ENCODE assay signal across 26 mouse cellular contexts in genomic region chr10:39106935-39107334, GRCm38 (mm10). TPM values are rescaled to one million over a fixed set of nuclear protein-coding genes. Genes with fewer than 3 reads are reported as not detected.
A peak's percentile ranks its signal among the peaks of the same experiment; 100 is the strongest.
DNase-seq lines count a peak whose midpoint lies in the region; ATAC-seq and TF ChIP-seq lines count a peak whose summit lies in the region.
"Had no signal": no experiment of that assay in that cellular context is flagged by ENCODE, and none has a peak within 500 bp of the region (broad histone marks: within the 10 kb centered on the region; RNA-seq: fewer than 3 reads in every experiment).

No protein-coding gene starts in this region.

- H3K9ac ChIP-seq in lung, postnatal 0 days (replicated peaks; ENCODE audit: low read depth) = no peak overlapping the region
- H3K9ac ChIP-seq in stomach, embryonic 14.5 days (replicated peaks; ENCODE audit: low read depth, low read length) = no peak overlapping the region
- no peak overlapping the region for H3K9ac ChIP-seq in stomach, postnatal 0 days (ENCODE audit: low read length)
- H3K9ac ChIP-seq: forebrain, embryonic 13.5 days; hindbrain, embryonic 14.5 days; limb, embryonic 15.5 days; liver, embryonic 14.5 days; lung, embryonic 14.5 days had no signal

- peaks cover 12% of the 10 kb centered on the region; the same call in 1 of the 2 replicates for H3K36me3 ChIP-seq in lung, postnatal 0 days (ENCODE audit: insufficient read depth, low read length)
- no peaks in the 10 kb centered on the region; the same call in 1 of the 2 replicates for H3K36me3 ChIP-seq in stomach, embryonic 14.5 days (ENCODE audit: control insufficient read depth, insufficient read depth, low read length)
- peaks cover 6% of the 10 kb centered on the region; the same call in 1 of the 2 replicates for H3K36me3 ChIP-seq in stomach, postnatal 0 days (ENCODE audit: control insufficient read depth, insufficient read depth, low read length)
- H3K36me3 ChIP-seq: G1E had no signal

- H3K27me3 ChIP-seq in lung, postnatal 0 days (replicated peaks; ENCODE audit: insufficient read depth, low read length) = no peaks in the 10 kb centered on the region
- H3K27me3 ChIP-seq in stomach, embryonic 14.5 days (ENCODE audit: control insufficient read depth, insufficient read depth, low read length) = no peaks in the 10 kb centered on the region
- no peaks in the 10 kb centered on the region for H3K27me3 ChIP-seq in stomach, postnatal 0 days (ENCODE audit: control insufficient read depth, insufficient read depth, low read length)
- H3K27me3 ChIP-seq: forebrain, embryonic 13.5 days; limb, embryonic 15.5 days had no signal

- TF ChIP-seq CTCF in lung, postnatal 0 days (IDR thresholded peaks at IDR 0.05) = no peak
- TF ChIP-seq CTCF in stomach, postnatal 0 days (IDR thresholded peaks at IDR 0.05; ENCODE audit: low read depth) = no peak

- no peak for TF ChIP-seq EP300 in lung, postnatal 0 days (IDR thresholded peaks at IDR 0.05)
- no peak for TF ChIP-seq EP300 in stomach, postnatal 0 days (optimal IDR thresholded peaks at IDR 0.05)

- no peak overlapping the region for H3K4me3 ChIP-seq in lung, postnatal 0 days (ENCODE audit: low read depth, low read length)
- H3K4me3 ChIP-seq in stomach, embryonic 14.5 days (ENCODE audit: low read depth, low read length) = no peak overlapping the region
- H3K4me3 ChIP-seq in stomach, postnatal 0 days (ENCODE audit: low read depth, low read length) = no peak overlapping the region
- H3K4me3 ChIP-seq: forebrain, embryonic 13.5 days; heart, embryonic 10.5 days; limb, embryonic 15.5 days had no signal

- no peaks in the 10 kb centered on the region for H3K4me1 ChIP-seq in lung, postnatal 0 days (ENCODE audit: insufficient read depth, low read depth, low read length)
- H3K4me1 ChIP-seq in stomach, embryonic 14.5 days (ENCODE audit: control insufficient read depth, insufficient read depth, low read length) = no peaks in the 10 kb centered on the region
- no peaks in the 10 kb centered on the region for H3K4me1 ChIP-seq in stomach, postnatal 0 days (replicated peaks; ENCODE audit: control insufficient read depth, insufficient read depth)
- H3K4me1 ChIP-seq: forebrain, embryonic 13.5 days; heart, embryonic 10.5 days; limb, embryonic 15.5 days had no signal

- no peak overlapping the region for H3K4me2 ChIP-seq in lung, postnatal 0 days (replicated peaks; ENCODE audit: low read depth, low read length)
- H3K4me2 ChIP-seq in stomach, embryonic 14.5 days (replicated peaks; ENCODE audit: low read depth, low read length) = no peak overlapping the region
- H3K4me2 ChIP-seq in stomach, postnatal 0 days (replicated peaks; ENCODE audit: low read depth) = no peak overlapping the region
- H3K4me2 ChIP-seq: forebrain, embryonic 13.5 days; hindbrain, embryonic 14.5 days; limb, embryonic 15.5 days; lung, embryonic 14.5 days had no signal

- no peak for ATAC-seq in lung, postnatal 0 days
- ATAC-seq in stomach, embryonic 14.5 days (ENCODE audit: insufficient number of reproducible peaks, insufficient read depth, low FRiP score, low read depth) = 0 out of 2 replicates have a peak, but pooled peaks have one; percentile 28
- no peak for ATAC-seq in stomach, postnatal 0 days (ENCODE audit: low FRiP score, low TSS enrichment)
- ATAC-seq: forebrain, embryonic 13.5 days; inflammation-experienced regulatory T-cells, adult 6 months had no signal

- 65% methylated on average over 4 of the region's 4 CpGs for WGBS in lung, postnatal 0 days
- WGBS in stomach, embryonic 14.5 days = 41% methylated on average over 4 of the region's 4 CpGs
- WGBS in stomach, postnatal 0 days = 36% methylated on average over 4 of the region's 4 CpGs

- peak; percentile 7 for DNase-seq in lung, postnatal 0 days (ENCODE audit: low spot score)
- DNase-seq in lung, postnatal 36 days = no peak
- no peak for DNase-seq in stomach, postnatal 0 days (ENCODE audit: low spot score)
- DNase-seq in NIH3T3 (ENCODE audit: low read depth) = peak; percentile 14
- peak; percentile 17 for DNase-seq in embryo, embryonic 11 days
- no peak for DNase-seq in layer of hippocampus, postnatal 10 days (ENCODE audit: low spot score in 2 of 2)
- no peak for DNase-seq in lung, postnatal 25 days (ENCODE audit: low spot score)
- DNase-seq: adrenal gland, adult 2 months; cerebellum, adult 18-20 months; cerebellum, postnatal 14 days; gastrocnemius, postnatal 10 days; heart, postnatal 4 days; kidney, adult 18-20 months; left cerebral cortex, postnatal 4 days; lung, embryonic 14.5 days had no signal

- H3K27ac ChIP-seq in lung, postnatal 0 days (ENCODE audit: low read length) = no peak overlapping the region
- no peak overlapping the region for H3K27ac ChIP-seq in stomach, embryonic 14.5 days (ENCODE audit: low read length)
- no peak overlapping the region for H3K27ac ChIP-seq in stomach, postnatal 0 days (replicated peaks)
- H3K27ac ChIP-seq: forebrain, embryonic 13.5 days; heart, embryonic 10.5 days; hindbrain, embryonic 14.5 days; limb, embryonic 15.5 days; liver, embryonic 14.5 days; macrophage had no signal

- H3K9me3 ChIP-seq in lung, postnatal 0 days (ENCODE audit: low read length) = no peaks in the 10 kb centered on the region
- H3K9me3 ChIP-seq in stomach, embryonic 14.5 days (ENCODE audit: control insufficient read depth, low read depth, low read length) = no peaks in the 10 kb centered on the region
- H3K9me3 ChIP-seq in stomach, postnatal 0 days (ENCODE audit: control insufficient read depth, low read length) = no peaks in the 10 kb centered on the region
- H3K9me3 ChIP-seq: forebrain, embryonic 13.5 days; G1E; heart, embryonic 10.5 days; limb, embryonic 15.5 days had no signal

RNA-seq across cellular contexts. Expression of gene Fam229b, which starts 26.8 kb away (rescaled TPM):
- polyA plus RNA-seq in lung, postnatal 0 days (2015; fragmentation: Nextera tagmentation; extraction: Ambion mirVana) = 9.0 and 10.2 TPM in 2 replicates
- polyA plus RNA-seq in stomach, embryonic 14.5 days (2014; fragmentation: Nextera tagmentation; extraction: Ambion mirVana) = 11.5 and 13.8 TPM in 2 replicates
- polyA plus RNA-seq in stomach, postnatal 0 days (2015; fragmentation: Nextera tagmentation; extraction: Ambion mirVana) = 5.0 and 6.4 TPM in 2 replicates
- 10 to 100 TPM; 13.1 to 14.5 TPM for total RNA-seq in layer of hippocampus, postnatal 10 days (2021)

RNA-seq across cellular contexts. Expression of gene Tube1, which starts 26.8 kb away (rescaled TPM):
- 1.7 and 1.8 TPM in 2 replicates for polyA plus RNA-seq in lung, postnatal 0 days (2015; fragmentation: Nextera tagmentation; extraction: Ambion mirVana)
- polyA plus RNA-seq in stomach, embryonic 14.5 days (2014; fragmentation: Nextera tagmentation; extraction: Ambion mirVana) = 22.3 and 25.9 TPM in 2 replicates
- 2.8 and 3.7 TPM in 2 replicates for polyA plus RNA-seq in stomach, postnatal 0 days (2015; fragmentation: Nextera tagmentation; extraction: Ambion mirVana)
- total RNA-seq in layer of hippocampus, postnatal 10 days (2021) = 1 to 10 TPM; 4.1 to 4.6 TPM

RNA-seq across cellular contexts. Expression of gene Ccn6, which starts 56.7 kb away (rescaled TPM):
- 0.10 TPM in 1 of 2 replicates, not detected in the other for polyA plus RNA-seq in lung, postnatal 0 days (2015; fragmentation: Nextera tagmentation; extraction: Ambion mirVana)
- polyA plus RNA-seq in stomach, embryonic 14.5 days (2014; fragmentation: Nextera tagmentation; extraction: Ambion mirVana) = 0.46 and 0.74 TPM in 2 replicates
- polyA plus RNA-seq in stomach, postnatal 0 days (2015; fragmentation: Nextera tagmentation; extraction: Ambion mirVana) = 0.10 and 0.18 TPM in 2 replicates
- total RNA-seq in layer of hippocampus, postnatal 10 days (2021) = under 1 TPM; 0.62 to 0.91 TPM
- total RNA-seq: adrenal gland, adult 2 months; G1E; granulocyte monocyte progenitor cell, adult 5-6 weeks; heart, postnatal 4 days had no signal
- polyA plus RNA-seq: embryonic facial prominence, embryonic 11.5 days; G1E; macrophage had no signal

Comparison
In these comparisons a context has a peak if more than half of its experiments do, and no peak if none do; other contexts are left out.
1. DNase-seq: peak in lung, postnatal 0 days (single experiment), NIH3T3 (single experiment) and embryo, embryonic 11 days (single experiment); none in lung, postnatal 36 days (single experiment), stomach, postnatal 0 days (single experiment), layer of hippocampus, postnatal 10 days (0 of 2) and lung, postnatal 25 days (single experiment).